Mouse (Mus musculus) brain, embryonic 14.5 days (tissue): ENCODE results near the gene Fes.

Source experiments
- CTCF ChIP-seq: fragments of 200-500 bp; IDR thresholded peaks from 2 replicates; pipeline ENCODE4 v1.5.1; 2012; ENCODE audit warnings: inconsistent platforms, mild to moderate bottlenecking, moderate library complexity, borderline replicate concordance; ENCODE audit not compliant: insufficient read depth, insufficient read length; ENCODE audit errors: extremely low read depth
- POLR2A ChIP-seq: fragments of 200-500 bp; IDR thresholded peaks from 2 replicates; pipeline ENCODE4 v1.6.1; 2012; ENCODE audit warnings: mild to moderate bottlenecking, inconsistent platforms, borderline replicate concordance; ENCODE audit not compliant: poor library complexity, insufficient read depth, insufficient read length, severe bottlenecking; ENCODE audit errors: extremely low read depth

DNA sequence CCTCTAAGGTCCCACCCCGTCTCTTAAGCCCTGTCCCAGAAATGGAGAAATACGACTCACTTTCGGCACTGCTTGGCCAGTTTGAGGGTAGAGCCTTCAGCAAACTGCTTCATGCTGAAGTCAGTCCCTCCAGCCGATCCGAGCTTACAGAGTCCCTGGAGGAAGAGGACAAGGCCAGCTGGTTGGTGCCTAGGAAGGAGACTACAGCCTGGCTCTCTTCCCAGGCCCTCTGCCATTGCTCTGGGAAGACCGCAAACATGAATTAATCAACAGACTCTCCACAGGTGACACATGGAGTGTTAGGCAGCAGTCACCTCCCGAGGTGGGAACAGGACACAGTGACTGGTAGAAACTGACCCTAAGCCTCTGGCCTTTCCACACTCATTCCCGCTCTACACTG is 57.5 kb downstream of the Fes start:
- no peak for TF ChIP-seq CTCF
- no peak for TF ChIP-seq POLR2A
